Mouse (Mus musculus) hindbrain, embryonic 11.5 days (tissue): Measurements from ENCODE around the gene Slc16a6. TPM values are rescaled to one million over a fixed set of nuclear protein-coding genes. Genes with fewer than 3 reads are reported as not detected.
A peak's percentile ranks its signal among the peaks of the same experiment; 100 is the strongest.

Experiments used
- ATAC-seq: fragments of 200-750 bp; cut with Nextera tagmentation; 2 replicates; pipeline ENCODE4 v1.8.0; 2017; ENCODE audit warnings: mild to moderate bottlenecking, moderate TSS enrichment, moderate library complexity; ENCODE audit not compliant: low FRiP score
- DNase-seq: peaks from one replicate; pipeline ENCODE4 v3.0.0-alpha.2; 2015; ENCODE audit warnings: low spot score
- H3K27ac ChIP-seq: fragments of 300-500 bp; sonication (generic); 2 replicates; pipeline ENCODE4 v1.5.1; 2014; ENCODE audit warnings: mild to moderate bottlenecking, low read depth, low read length
- H3K27me3 ChIP-seq: fragments of 300-500 bp; sonication (generic); 2 replicates; pipeline ENCODE4 v1.6.1; 2014; ENCODE audit warnings: mild to moderate bottlenecking, low read length, moderate library complexity, mixed read lengths; ENCODE audit not compliant: control insufficient read depth, insufficient read depth
- H3K36me3 ChIP-seq: fragments of 300-500 bp; sonication (generic); 2 replicates; pipeline ENCODE4 v1.6.1; 2014; ENCODE audit warnings: mild to moderate bottlenecking, low read length, moderate library complexity, mixed read lengths; ENCODE audit not compliant: control insufficient read depth, insufficient read depth
- H3K4me1 ChIP-seq: fragments of 300-500 bp; sonication (generic); replicated peaks from 2 replicates; pipeline ENCODE4 v1.6.1; 2014; ENCODE audit warnings: low read length, mixed read lengths; ENCODE audit not compliant: control insufficient read depth, insufficient read depth
- H3K4me2 ChIP-seq: fragments of 300-500 bp; sonication (generic); replicated peaks from 2 replicates; pipeline ENCODE4 v1.6.1; 2014; ENCODE audit warnings: mild to moderate bottlenecking, low read depth, low read length
- H3K4me3 ChIP-seq: fragments of 300-500 bp; sonication (generic); 2 replicates; pipeline ENCODE4 v1.5.1; 2014; ENCODE audit warnings: low read depth, low read length
- H3K9ac ChIP-seq: fragments of 300-500 bp; sonication (generic); 2 replicates; pipeline ENCODE4 v1.6.1; 2014; ENCODE audit warnings: low read depth, low read length
- H3K9me3 ChIP-seq: fragments of 300-500 bp; sonication (generic); 2 replicates; pipeline ENCODE4 v1.6.1; 2016; ENCODE audit warnings: low read length; ENCODE audit not compliant: control insufficient read depth
- WGBS: fragments of 180-500 bp; shearing (Covaris S2); extraction: QIAGEN DNeasy Blood & Tissue Kit; methylation state at CpG from one replicate; pipeline ENCODE4 v1.1.7; 2014; 5-methylcytosine and 5-hydroxymethylcytosine counted together
- polyA plus RNA-seq: library from polyadenylated mRNA; unstranded; fragments of >200 nt; fragmentation: Nextera tagmentation; extraction: Ambion mirVana; gene quantifications from 2 replicates; pipeline ENCODE4 v1.2.1, GENCODE M21; 2014

The Slc16a6 gene
- polyA plus RNA-seq, 1 experiment from 2014 or later = 6.0 TPM

DNA sequence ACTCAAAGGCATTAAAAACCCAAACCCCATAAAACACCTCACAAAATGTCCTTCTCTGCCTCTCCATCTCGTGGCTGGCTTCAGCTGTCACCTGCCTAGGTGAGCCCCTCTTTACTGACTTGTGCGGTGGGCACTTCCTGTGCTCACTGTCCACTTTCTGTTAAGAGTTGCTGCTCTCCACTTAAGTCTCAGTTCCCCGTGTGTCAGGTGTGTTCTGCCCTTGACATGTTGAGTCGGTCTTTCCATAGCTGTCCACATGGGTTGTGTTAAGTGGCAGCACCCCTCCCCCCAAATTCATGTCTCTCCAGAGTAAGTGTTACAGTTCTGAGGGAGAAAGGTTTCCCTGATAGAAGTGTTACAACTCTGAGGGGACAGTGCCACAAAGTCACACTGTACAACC, 18.4 kb upstream of the Slc16a6 start:
- H3K4me3 ChIP-seq = no peak overlapping the region
- H3K27me3 ChIP-seq = no peaks in the 10 kb centered on the region

DNA sequence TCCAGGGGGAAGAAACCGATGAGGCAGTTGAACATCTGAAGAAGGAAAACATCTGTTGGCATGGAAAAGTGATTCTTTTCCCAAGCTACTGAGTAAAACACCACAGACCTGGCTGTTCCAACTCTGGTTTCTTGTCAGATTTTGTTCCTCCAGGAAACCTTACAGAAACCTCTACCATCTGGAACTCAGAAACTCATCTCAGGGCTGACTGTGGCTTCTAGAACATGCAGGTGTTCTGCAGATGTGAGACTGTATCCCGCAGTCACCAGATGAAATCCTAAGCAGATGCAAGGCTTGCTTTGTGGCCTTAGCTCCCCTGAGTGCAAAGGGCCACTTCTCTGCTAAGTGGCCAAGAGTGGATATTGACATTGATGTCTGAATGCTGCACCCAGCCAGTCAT, 16.4 kb upstream of the Slc16a6 start:
- no peaks in the 10 kb centered on the region for H3K4me1 ChIP-seq
- no peak overlapping the region for H3K4me3 ChIP-seq
- H3K27me3 ChIP-seq = no peaks in the 10 kb centered on the region
- no peak overlapping the region for H3K27ac ChIP-seq
- H3K9me3 ChIP-seq = no peaks in the 10 kb centered on the region
- ATAC-seq (no peak), DNase-seq (no peak)
- H3K4me2 ChIP-seq = no peak overlapping the region
- no peak overlapping the region for H3K9ac ChIP-seq
- H3K36me3 ChIP-seq = no peaks in the 10 kb centered on the region
- 85% methylated on average over 2 of the region's 2 CpGs for WGBS

More for the DNA sequence above, 18.4 kb upstream of the Slc16a6 start:
- Histone ChIP-seq H3K4me1 (no peaks in the 10 kb centered on the region), H3K4me2 (no peak overlapping the region), H3K36me3 (no peaks in the 10 kb centered on the region), H3K9ac (no peak overlapping the region), H3K9me3 (no peaks in the 10 kb centered on the region), H3K27ac (no peak overlapping the region)
- DNase-seq (no peak), ATAC-seq (no peak)
- 88% methylated on average over 4 of the region's 4 CpGs for WGBS

GRCm38 (mm10) chr11:109487991-109488684, 14.7 kb upstream of the Slc16a6 start:
- Histone ChIP-seq H3K4me3 (no peak overlapping the region), H3K9me3 (no peaks in the 10 kb centered on the region), H3K4me1 (no peaks in the 10 kb centered on the region), H3K36me3 (no peaks in the 10 kb centered on the region), H3K9ac (no peak overlapping the region), H3K27ac (no peak overlapping the region), H3K4me2 (no peak overlapping the region), H3K27me3 (no peaks in the 10 kb centered on the region)
- no peak for ATAC-seq
- DNase-seq = no peak
- 82% methylated on average over 10 of the region's 10 CpGs for WGBS

- no peak for ATAC-seq
- H3K4me2 ChIP-seq = no peak overlapping the region
- no peaks in the 10 kb centered on the region for H3K4me1 ChIP-seq
- no peaks in the 10 kb centered on the region for H3K27me3 ChIP-seq
- no peak overlapping the region for H3K27ac ChIP-seq
- H3K9ac ChIP-seq = no peak overlapping the region
- WGBS = 75% methylated on average over 1 of the region's 1 CpGs
- no peaks in the 10 kb centered on the region for H3K36me3 ChIP-seq
- no peaks in the 10 kb centered on the region for H3K9me3 ChIP-seq
- DNase-seq = no peak
- no peak overlapping the region for H3K4me3 ChIP-seq
Observed at GRCm38 (mm10) chr11:109487111-109487510, 13.7 kb upstream of the Slc16a6 start.

DNA sequence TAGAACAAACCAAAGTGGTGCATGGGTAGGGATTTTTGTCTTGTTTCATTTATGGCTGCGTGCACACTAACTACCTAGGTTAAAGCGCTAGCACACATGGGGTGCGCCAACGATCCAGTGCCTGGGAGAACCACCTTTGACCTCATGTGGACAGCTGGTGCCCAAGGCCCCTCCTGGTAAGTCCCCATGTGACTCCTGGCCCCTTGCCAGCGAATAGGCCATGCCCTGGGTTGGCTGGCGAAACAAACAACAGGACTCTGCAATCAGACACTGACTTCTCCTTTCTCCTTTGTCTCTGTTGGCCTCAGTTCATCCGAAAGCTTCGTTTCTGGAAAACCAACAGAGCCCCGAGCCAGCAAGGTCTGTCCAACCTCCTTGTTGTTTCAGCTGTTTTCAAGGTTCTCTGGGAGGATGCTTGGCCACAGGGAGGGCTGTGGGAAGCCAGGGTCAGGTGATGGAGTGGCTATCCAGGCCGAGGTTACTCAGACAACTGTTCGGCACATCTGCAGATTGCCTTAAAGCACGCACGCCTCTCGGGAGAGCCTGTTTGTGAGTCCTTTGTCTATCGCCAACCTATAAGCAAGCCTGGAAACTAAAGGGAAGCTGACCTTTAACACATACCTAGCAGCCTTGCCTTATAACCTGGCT, 12.1 kb upstream of the Slc16a6 start:
- H3K9me3 ChIP-seq = no peaks in the 10 kb centered on the region

GRCm38 (mm10) chr11:109480440-109480839, 7.0 kb upstream of the Slc16a6 start:
- no peak overlapping the region for H3K4me3 ChIP-seq
- no peaks in the 10 kb centered on the region for H3K27me3 ChIP-seq
- H3K9ac ChIP-seq = no peak overlapping the region
- H3K4me1 ChIP-seq = peaks cover 2% of the 10 kb centered on the region; the same call in 1 of the 2 replicates
- 79% methylated on average over 8 of the region's 8 CpGs for WGBS
- no peaks in the 10 kb centered on the region for H3K36me3 ChIP-seq
- H3K9me3 ChIP-seq = no peaks in the 10 kb centered on the region
- ATAC-seq (no peak), DNase-seq (no peak)
- no peak overlapping the region for H3K4me2 ChIP-seq
- no peak overlapping the region for H3K27ac ChIP-seq

More for the DNA sequence above, 12.1 kb upstream of the Slc16a6 start:
- DNase-seq (no peak), ATAC-seq (no peak)
- no peaks in the 10 kb centered on the region for H3K4me1 ChIP-seq
- H3K27me3 ChIP-seq = no peaks in the 10 kb centered on the region
- H3K9ac ChIP-seq = no peak overlapping the region
- no peak overlapping the region for H3K4me2 ChIP-seq
- 71% methylated on average over 15 of the region's 15 CpGs for WGBS
- H3K27ac ChIP-seq = no peak overlapping the region
- no peak overlapping the region for H3K4me3 ChIP-seq
- no peaks in the 10 kb centered on the region for H3K36me3 ChIP-seq

DNA sequence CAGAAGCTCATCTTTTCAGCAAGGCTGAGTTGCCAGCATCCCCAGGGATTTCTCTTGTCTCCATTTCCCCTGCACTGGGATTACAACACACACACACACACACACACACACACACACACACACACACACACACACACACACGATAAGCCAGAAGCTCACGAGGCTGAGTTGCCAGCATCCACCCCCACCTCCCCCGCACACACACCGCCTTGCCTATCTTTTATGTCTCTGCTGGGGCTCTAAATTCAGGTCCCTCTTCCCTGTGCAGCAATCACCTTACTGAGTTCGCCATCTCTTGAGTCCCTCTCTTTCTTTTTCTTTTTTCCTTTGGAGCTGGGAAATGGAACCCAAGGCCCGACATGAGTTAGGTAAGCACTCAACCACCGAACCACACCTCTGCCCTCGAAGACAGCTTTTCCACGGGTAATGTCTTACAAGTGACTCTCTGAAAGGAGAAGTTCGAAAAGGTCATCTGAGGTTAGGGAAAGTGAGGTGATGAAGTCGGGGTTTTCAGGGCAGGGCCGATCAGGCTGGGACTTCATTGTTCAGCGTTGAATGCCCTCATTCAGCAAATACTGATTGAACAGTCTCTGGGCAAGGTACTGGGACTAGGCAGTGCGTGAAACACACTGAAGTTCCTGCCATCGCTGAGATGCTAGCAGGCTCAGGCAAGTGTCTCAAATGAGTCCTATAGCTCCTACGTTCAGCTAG, 6.3 kb upstream of the Slc16a6 start:
- Histone ChIP-seq H3K27ac (no peak overlapping the region), H3K4me3 (no peak overlapping the region), H3K4me2 (no peak overlapping the region), H3K9me3 (no peaks in the 10 kb centered on the region), H3K36me3 (no peaks in the 10 kb centered on the region), H3K27me3 (no peaks in the 10 kb centered on the region), H3K4me1 (peaks cover 2% of the 10 kb centered on the region; the same call in 1 of the 2 replicates), H3K9ac (no peak overlapping the region)
- WGBS = 39% methylated on average over 16 of the region's 16 CpGs
- DNase-seq (no peak), ATAC-seq (no peak)

- Histone ChIP-seq H3K4me2 (no peak overlapping the region), H3K9ac (no peak overlapping the region), H3K4me1 (peaks cover 4% of the 10 kb centered on the region; the same call in 1 of the 2 replicates), H3K4me3 (no peak overlapping the region), H3K36me3 (no peaks in the 10 kb centered on the region), H3K27ac (0 out of 2 replicates have a peak overlapping the region, but pooled peaks have one; percentile 48), H3K27me3 (no peaks in the 10 kb centered on the region), H3K9me3 (no peaks in the 10 kb centered on the region)
- DNase-seq (no peak), ATAC-seq (no peak)
- WGBS = 46% methylated on average over 16 of the region's 16 CpGs
Observed at GRCm38 (mm10) chr11:109477606-109478380, 4.4 kb upstream of the Slc16a6 start.
